Mouse (Mus musculus) heart, postnatal 0 days (tissue): Measurements from ENCODE around the gene Adgrg1.

Experiments used
- CTCF ChIP-seq: IDR thresholded peaks from 2 replicates; pipeline ENCODE4 v1.5.1; 2016; ENCODE audit warnings: antibody characterized with exemption, control low read depth, low read depth
- EP300 ChIP-seq: IDR thresholded peaks from 2 replicates; pipeline ENCODE4 v1.6.1; 2016; ENCODE audit warnings: antibody characterized with exemption, low read depth

DNA sequence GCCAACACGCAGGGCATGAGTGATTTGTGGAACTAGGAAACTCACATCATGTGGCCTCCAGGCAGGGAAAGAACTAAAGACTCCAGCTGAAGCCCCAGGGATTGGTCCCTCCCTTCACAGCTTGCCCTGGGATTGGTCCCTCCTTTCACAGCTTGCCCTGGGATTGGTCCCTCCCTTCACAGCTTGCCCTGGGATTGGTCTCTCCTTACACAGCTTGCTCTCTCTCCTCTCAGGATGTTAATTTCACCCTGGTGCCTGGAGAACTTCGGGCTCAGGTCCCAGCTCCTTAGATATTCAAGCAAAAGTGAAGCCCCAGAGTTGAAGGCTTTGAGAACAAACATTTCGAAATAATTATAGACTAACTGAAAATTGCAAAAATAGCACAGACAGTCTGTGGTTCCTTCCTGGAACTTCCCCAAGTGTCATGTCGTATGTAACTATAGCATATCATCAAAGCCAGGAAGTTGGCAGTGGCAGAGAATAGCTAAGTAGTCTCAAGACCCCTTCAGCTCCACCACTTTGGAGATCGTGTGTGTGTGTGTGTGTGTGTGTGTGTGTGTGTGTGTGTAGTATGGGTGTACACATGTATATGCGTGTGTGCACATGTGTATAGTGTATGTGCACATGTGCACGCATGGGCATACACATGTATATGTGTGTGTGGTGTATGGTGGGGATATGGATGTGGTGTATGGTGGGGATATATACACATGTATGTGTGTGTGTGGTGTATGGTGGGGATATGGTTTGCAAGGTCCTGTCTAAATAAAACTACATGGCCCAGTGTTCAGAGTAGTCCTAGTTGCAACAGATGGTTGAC lies 62.8 kb downstream of the Adgrg1 start:
- TF ChIP-seq CTCF, result no peak
- TF ChIP-seq EP300, result no peak
